Mouse (Mus musculus) ES-E14 (cell line): ENCODE results near the gene Slc51a.

ENCODE experiments used
- CHD2 ChIP-seq: IDR thresholded peaks from 2 replicates; pipeline ENCODE4 v1.6.1; 2014; ENCODE audit warnings: mild to moderate bottlenecking, low read depth, low read length, inconsistent platforms
- MAFK ChIP-seq: IDR thresholded peaks from 2 replicates; pipeline ENCODE4 v1.6.1; 2014; ENCODE audit warnings: mild to moderate bottlenecking, low read depth, low read length, inconsistent platforms; ENCODE audit not compliant: insufficient read depth
- ZC3H11A ChIP-seq: IDR thresholded peaks from 2 replicates; pipeline ENCODE4 v1.6.1; 2012; ENCODE audit warnings: low read depth, mild to moderate bottlenecking, inconsistent platforms, low read length, borderline replicate concordance

DNA sequence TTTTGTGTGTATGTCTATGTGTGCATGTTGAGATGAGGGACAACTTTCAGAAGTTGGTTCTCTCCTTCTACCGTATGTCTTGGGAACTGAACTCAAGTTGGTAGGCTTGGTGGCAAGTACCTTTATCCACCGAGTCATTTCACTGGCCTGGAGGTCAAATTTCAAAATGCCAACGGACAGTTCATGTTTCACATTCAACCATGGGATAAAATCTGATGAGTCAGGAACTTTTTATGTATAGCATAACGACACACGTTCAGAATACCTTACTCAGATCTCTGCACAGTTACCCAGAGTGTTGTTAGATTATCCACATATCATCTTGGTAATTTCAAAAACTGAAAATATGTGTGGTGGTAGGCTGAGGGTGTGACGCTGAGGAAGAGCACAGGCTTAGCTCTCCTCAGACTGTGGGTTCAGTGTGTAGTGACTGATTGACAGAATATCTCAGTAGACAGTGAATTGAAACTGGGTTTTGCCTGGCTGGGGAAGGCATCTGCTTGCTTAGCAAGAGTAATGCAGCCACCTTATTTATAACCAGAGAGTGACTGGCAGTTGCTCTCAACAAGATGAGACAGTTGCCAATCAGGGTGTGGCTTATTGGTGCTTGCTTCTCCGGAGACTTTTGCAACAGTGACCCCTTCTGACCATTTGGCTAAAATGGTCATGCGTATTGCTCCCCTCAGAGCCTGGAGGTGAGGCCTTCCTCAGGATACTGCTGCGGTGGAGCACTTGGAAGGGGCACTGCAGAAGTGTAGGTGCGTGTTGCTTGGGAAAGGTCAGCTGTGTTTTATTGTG is 29.9 kb downstream of the Slc51a start:
- TF ChIP-seq ZC3H11A = peak; percentile 57; the same call in 1 of the 2 replicates
- peak; percentile 69 for TF ChIP-seq MAFK
- no peak for TF ChIP-seq CHD2
